Comparison of ENCODE assay signal across 8 mouse cellular contexts in the genomic region with DNA sequence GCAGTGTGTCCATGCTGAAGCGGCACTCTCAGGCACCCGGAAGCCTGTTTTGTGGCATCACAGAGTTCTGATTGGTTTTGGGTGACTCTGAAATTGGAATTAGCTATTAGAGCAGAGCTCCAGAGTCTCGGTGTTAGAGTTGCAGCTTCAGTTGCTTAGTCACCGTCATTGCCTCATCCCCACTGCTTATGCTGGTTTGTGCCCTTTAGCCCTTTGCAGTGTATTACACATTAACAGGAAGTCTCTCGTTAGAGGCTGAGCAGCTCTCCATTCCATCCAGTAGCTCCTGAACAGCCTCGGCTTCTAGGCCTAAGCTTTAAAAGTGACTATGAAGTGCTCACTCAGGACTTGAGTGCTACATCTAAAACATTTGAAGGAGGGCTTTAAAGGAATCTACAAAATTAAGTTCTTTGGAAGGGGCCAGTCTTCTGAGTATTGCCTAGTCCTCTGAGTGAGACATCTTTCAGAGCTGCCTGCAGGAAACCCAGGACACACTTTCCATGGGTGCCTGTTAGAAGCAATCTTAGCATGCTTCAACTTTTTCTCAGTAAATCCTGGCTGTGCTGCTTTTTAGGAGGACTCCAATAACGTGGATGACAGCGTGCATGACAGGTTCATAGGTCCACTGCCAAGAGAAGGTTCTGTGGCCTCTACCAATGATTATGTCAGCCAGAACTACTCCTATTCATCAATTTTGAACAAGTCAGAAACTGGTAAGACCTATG. TPM values are rescaled to one million over a fixed set of nuclear protein-coding genes. Genes with fewer than 3 reads are reported as not detected.
A peak's percentile ranks its signal among the peaks of the same experiment; 100 is the strongest.
DNase-seq lines count a peak whose midpoint lies in the region; ATAC-seq and TF ChIP-seq lines count a peak whose summit lies in the region.

No protein-coding gene starts in this region.

- no peak overlapping the region for H3K4me3 ChIP-seq in kidney, embryonic 14.5 days (ENCODE audit: low read length)
- no peak overlapping the region for H3K4me3 ChIP-seq in lung, embryonic 16.5 days (ENCODE audit: low read length)
- H3K4me3 ChIP-seq in hindbrain, embryonic 16.5 days (ENCODE audit: low read length): no peak overlapping the region
- no peak overlapping the region for H3K4me3 ChIP-seq in forebrain, embryonic 12.5 days (replicated peaks)
- H3K4me3 ChIP-seq in forebrain, postnatal 0 days (ENCODE audit: low read depth, low read length): no peak overlapping the region

- H3K4me1 ChIP-seq in kidney, embryonic 14.5 days (ENCODE audit: control insufficient read depth, insufficient read depth, low read length): no peaks in the 10 kb centered on the region
- no peaks in the 10 kb centered on the region for H3K4me1 ChIP-seq in lung, embryonic 16.5 days (replicated peaks; ENCODE audit: control insufficient read depth, insufficient read depth, low read length)
- no peaks in the 10 kb centered on the region for H3K4me1 ChIP-seq in hindbrain, embryonic 16.5 days (ENCODE audit: control insufficient read depth, insufficient read depth, low read depth, low read length)
- H3K4me1 ChIP-seq in forebrain, embryonic 12.5 days: no peaks in the 10 kb centered on the region
- no peaks in the 10 kb centered on the region for H3K4me1 ChIP-seq in forebrain, postnatal 0 days (ENCODE audit: insufficient read depth)

- peak; percentile 66 for DNase-seq in kidney, adult 11 months
- peak; percentile 43 for DNase-seq in kidney, postnatal 10 days
- DNase-seq in frontal cortex, postnatal 10 days (ENCODE audit: low spot score in 2 of 2): no peak
- DNase-seq in forebrain, postnatal 0 days: no peak

- 68% methylated on average over 8 of the region's 8 CpGs for whole genome bisulfite sequencing in kidney, embryonic 14.5 days
- WGBS in lung, embryonic 16.5 days: 58% methylated on average over 8 of the region's 8 CpGs
- WGBS in hindbrain, embryonic 16.5 days: 86% methylated on average over 8 of the region's 8 CpGs
- 82% methylated on average over 8 of the region's 8 CpGs for WGBS in forebrain, embryonic 12.5 days
- WGBS in forebrain, postnatal 0 days: 84% methylated on average over 8 of the region's 8 CpGs

- no peak overlapping the region for H3K27ac ChIP-seq in kidney, embryonic 14.5 days (ENCODE audit: low read depth, low read length)
- H3K27ac ChIP-seq in lung, embryonic 16.5 days (ENCODE audit: low read length): no peak overlapping the region
- H3K27ac ChIP-seq in hindbrain, embryonic 16.5 days (ENCODE audit: low read depth, low read length): no peak overlapping the region
- H3K27ac ChIP-seq in forebrain, embryonic 12.5 days: no peak overlapping the region
- no peak overlapping the region for H3K27ac ChIP-seq in forebrain, postnatal 0 days (ENCODE audit: low read depth, low read length)

- H3K27me3 ChIP-seq in kidney, embryonic 14.5 days (ENCODE audit: control insufficient read depth, insufficient read depth, low read length): no peaks in the 10 kb centered on the region
- no peaks in the 10 kb centered on the region for H3K27me3 ChIP-seq in lung, embryonic 16.5 days (ENCODE audit: control insufficient read depth, insufficient read depth, low read depth, low read length)
- H3K27me3 ChIP-seq in hindbrain, embryonic 16.5 days (replicated peaks; ENCODE audit: control insufficient read depth, insufficient read depth, low read length): no peaks in the 10 kb centered on the region
- H3K27me3 ChIP-seq in forebrain, embryonic 12.5 days: no peaks in the 10 kb centered on the region
- H3K27me3 ChIP-seq in forebrain, postnatal 0 days (ENCODE audit: insufficient read depth, low read length): no peaks in the 10 kb centered on the region

- no peak for ATAC-seq in kidney, embryonic 14.5 days (ENCODE audit: low FRiP score, low TSS enrichment)
- ATAC-seq in lung, embryonic 16.5 days (ENCODE audit: low read depth): peak; percentile 49
- ATAC-seq in hindbrain, embryonic 16.5 days: no peak
- ATAC-seq in forebrain, embryonic 12.5 days (ENCODE audit: low FRiP score): no peak
- ATAC-seq in forebrain, postnatal 0 days: no peak

- TF ChIP-seq CTCF in forebrain, postnatal 0 days (IDR thresholded peaks at IDR 0.05; ENCODE audit: low read depth): no peak

- H3K9me3 ChIP-seq in kidney, embryonic 14.5 days (ENCODE audit: control insufficient read depth, low read length): no peaks in the 10 kb centered on the region
- no peaks in the 10 kb centered on the region for H3K9me3 ChIP-seq in lung, embryonic 16.5 days (ENCODE audit: control insufficient read depth, low read length)
- no peaks in the 10 kb centered on the region for H3K9me3 ChIP-seq in hindbrain, embryonic 16.5 days (ENCODE audit: control insufficient read depth, low read length)
- no peaks in the 10 kb centered on the region for H3K9me3 ChIP-seq in forebrain, embryonic 12.5 days
- H3K9me3 ChIP-seq in forebrain, postnatal 0 days (ENCODE audit: low read length): no peaks in the 10 kb centered on the region

- H3K36me3 ChIP-seq in kidney, embryonic 14.5 days (ENCODE audit: control insufficient read depth, insufficient read depth, low read length): peaks cover 34% of the 10 kb centered on the region
- H3K36me3 ChIP-seq in lung, embryonic 16.5 days (ENCODE audit: control insufficient read depth, insufficient read depth, low read length): peaks cover 16% of the 10 kb centered on the region
- H3K36me3 ChIP-seq in hindbrain, embryonic 16.5 days (ENCODE audit: control insufficient read depth, insufficient read depth, low read length): peaks cover 9% of the 10 kb centered on the region
- peaks cover 38% of the 10 kb centered on the region for H3K36me3 ChIP-seq in forebrain, embryonic 12.5 days (replicated peaks)
- H3K36me3 ChIP-seq in forebrain, postnatal 0 days (ENCODE audit: insufficient read depth): peaks cover 16% of the 10 kb centered on the region

- no peak overlapping the region for H3K9ac ChIP-seq in kidney, embryonic 14.5 days (ENCODE audit: low read depth, low read length)
- no peak overlapping the region for H3K9ac ChIP-seq in lung, embryonic 16.5 days (ENCODE audit: low read length)
- H3K9ac ChIP-seq in hindbrain, embryonic 16.5 days (ENCODE audit: low read depth, low read length): no peak overlapping the region
- no peak overlapping the region for H3K9ac ChIP-seq in forebrain, embryonic 12.5 days
- no peak overlapping the region for H3K9ac ChIP-seq in forebrain, postnatal 0 days

- no peak overlapping the region for H3K4me2 ChIP-seq in kidney, embryonic 14.5 days (replicated peaks; ENCODE audit: low read depth, low read length)
- H3K4me2 ChIP-seq in lung, embryonic 16.5 days (ENCODE audit: low read depth, low read length): no peak overlapping the region
- no peak overlapping the region for H3K4me2 ChIP-seq in hindbrain, embryonic 16.5 days (ENCODE audit: low read length)
- no peak overlapping the region for H3K4me2 ChIP-seq in forebrain, embryonic 12.5 days
- no peak overlapping the region for H3K4me2 ChIP-seq in forebrain, postnatal 0 days (ENCODE audit: low read depth)

RNA-seq across cellular contexts. Expression of gene Usp47, which starts 32.8 kb away (rescaled TPM):
- 31.9 and 80.9 TPM in 2 replicates for polyA plus RNA-seq in kidney, embryonic 14.5 days (2014; fragmentation: Nextera tagmentation; extraction: Ambion mirVana)
- 64.6 and 71.5 TPM in 2 replicates for polyA plus RNA-seq in lung, embryonic 16.5 days (2015; fragmentation: Nextera tagmentation; extraction: Ambion mirVana)
- 53.3 and 67.6 TPM in 2 replicates for polyA plus RNA-seq in hindbrain, embryonic 16.5 days (2015; fragmentation: Nextera tagmentation; extraction: Ambion mirVana)
- 113 and 115 TPM in 2 replicates for polyA plus RNA-seq in forebrain, embryonic 12.5 days (2016; fragmentation: Nextera tagmentation; extraction: Ambion mirVana)
- 102 and 121 TPM in 2 replicates for total RNA-seq in forebrain, postnatal 0 days (2014; rRNA removed)
- 44.0 and 52.0 TPM in 2 replicates for polyA plus RNA-seq in forebrain, postnatal 0 days (2015; fragmentation: Nextera tagmentation; extraction: Ambion mirVana)

Comparison
In these comparisons a context has a peak if more than half of its experiments do, and no peak if none do; other contexts are left out.
1. DNase-seq: peak in kidney, adult 11 months (single experiment) and kidney, postnatal 10 days (single experiment); none in frontal cortex, postnatal 10 days (0 of 2) and forebrain, postnatal 0 days (single experiment).